1 mouse cellular context compared by ENCODE assay signal in the genomic region with DNA sequence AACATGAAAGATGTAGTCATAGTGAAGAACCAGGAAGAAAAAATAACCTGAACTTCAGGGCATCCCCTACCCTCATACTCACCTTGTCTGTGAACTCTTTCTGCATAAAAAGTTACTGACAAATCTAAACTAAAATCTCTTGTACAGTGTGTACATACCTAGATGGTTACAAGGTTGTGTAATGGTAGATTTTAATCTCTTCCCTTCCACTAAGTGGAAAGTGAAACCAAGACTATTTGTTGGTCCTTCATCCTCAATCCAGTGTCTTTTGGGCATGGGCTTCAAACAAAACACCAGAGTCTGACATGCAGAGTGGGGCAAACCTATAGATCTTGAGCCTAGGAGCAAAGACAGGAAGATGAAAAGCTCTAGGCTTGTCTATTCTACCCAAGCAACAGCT.
TF ChIP-seq lines count a peak whose summit lies in the region.

No protein-coding gene starts in this region.

TF ChIP-seq in CH12.LX, 34 proteins besides CTCF, POLR2A, EP300 and RAD21 (continued from another document):
- no peak for TF ChIP-seq ZKSCAN1 (IDR thresholded peaks at IDR 0.05; ENCODE audit: borderline replicate concordance, low read depth, low read length)
- no peak for TF ChIP-seq GABPA (IDR thresholded peaks at IDR 0.05; ENCODE audit: insufficient replicate concordance, low read depth, low read length)
- TF ChIP-seq NELFE (IDR thresholded peaks at IDR 0.05; ENCODE audit: low read depth, low read length) = no peak
